Mouse (Mus musculus) kidney, postnatal 25 days (tissue): ENCODE results near the gene Gm10272.
"Not testable (repeated sequence)": the region's sequence is repeated elsewhere in the genome, so short reads cannot be mapped to it uniquely, and the experiment has no call there.

Experiments used
- DNase-seq, 2 experiments: peaks; one replicate each; pipeline ENCODE4 v3.0.0; 2021; ENCODE audit warnings: mixed read lengths in 2 of 2

The Gm10272 gene

DNA sequence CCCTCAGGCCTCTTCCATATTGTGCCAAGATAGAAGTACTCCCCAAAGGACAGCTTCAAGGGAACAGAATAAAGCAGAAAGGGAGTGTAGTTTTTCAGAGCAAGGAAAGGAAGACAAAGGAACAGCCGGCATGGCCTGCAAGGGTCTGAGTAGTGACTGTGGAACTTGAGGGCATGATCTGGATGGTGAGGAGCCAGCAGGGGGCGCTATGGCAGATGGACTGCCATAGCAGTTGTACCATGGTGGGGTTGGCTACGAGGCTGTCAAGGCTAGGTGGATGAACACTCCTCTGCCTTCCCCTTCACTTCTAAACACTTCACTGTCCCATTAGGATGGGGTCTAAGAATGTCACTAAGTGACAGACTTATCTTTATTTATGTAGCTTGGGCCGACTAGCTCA, 22.8 kb downstream of the Gm10272 start:
- peak in 1 of 2 experiments; percentile 5 for DNase-seq

DNA sequence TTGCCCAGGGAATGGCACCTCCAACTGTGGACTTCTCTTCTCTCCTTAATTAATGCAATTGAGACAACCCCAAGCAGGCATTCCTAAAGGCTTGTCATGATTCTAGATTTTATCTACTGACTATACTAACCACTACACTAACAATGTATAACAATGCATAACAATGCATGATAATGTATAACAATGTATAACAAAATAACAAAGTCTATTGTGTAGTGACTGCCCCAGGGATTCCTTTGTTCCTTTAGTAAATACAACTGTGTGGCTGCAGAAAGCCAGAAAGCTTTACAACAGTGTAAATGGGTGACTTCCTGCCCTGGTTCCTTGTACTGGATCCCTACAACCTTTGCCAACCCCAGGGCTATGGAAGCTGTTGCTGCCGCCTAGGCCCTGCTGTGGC, 29.5 kb downstream of the Gm10272 start:
- DNase-seq = no peak

DNA sequence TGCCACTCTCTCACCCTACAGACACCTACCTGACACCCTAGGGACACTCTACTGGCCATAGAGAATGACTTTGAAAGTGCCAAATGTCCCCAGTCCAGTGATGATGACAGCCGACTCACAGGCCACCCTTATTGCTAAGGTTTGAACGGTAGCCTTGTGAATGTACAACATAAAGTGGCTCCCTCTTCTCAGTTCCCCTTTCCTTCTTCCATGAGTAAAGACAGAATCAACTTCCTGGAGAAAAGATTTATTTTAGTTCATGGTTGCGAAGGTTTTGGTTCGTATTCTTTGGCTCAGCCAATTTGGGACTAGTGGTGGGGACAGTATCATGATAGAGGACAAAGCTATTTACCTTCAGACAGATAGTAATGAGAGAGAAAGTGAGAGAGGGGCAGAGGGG, 32.5 kb downstream of the Gm10272 start:
- no peak for DNase-seq

DNA sequence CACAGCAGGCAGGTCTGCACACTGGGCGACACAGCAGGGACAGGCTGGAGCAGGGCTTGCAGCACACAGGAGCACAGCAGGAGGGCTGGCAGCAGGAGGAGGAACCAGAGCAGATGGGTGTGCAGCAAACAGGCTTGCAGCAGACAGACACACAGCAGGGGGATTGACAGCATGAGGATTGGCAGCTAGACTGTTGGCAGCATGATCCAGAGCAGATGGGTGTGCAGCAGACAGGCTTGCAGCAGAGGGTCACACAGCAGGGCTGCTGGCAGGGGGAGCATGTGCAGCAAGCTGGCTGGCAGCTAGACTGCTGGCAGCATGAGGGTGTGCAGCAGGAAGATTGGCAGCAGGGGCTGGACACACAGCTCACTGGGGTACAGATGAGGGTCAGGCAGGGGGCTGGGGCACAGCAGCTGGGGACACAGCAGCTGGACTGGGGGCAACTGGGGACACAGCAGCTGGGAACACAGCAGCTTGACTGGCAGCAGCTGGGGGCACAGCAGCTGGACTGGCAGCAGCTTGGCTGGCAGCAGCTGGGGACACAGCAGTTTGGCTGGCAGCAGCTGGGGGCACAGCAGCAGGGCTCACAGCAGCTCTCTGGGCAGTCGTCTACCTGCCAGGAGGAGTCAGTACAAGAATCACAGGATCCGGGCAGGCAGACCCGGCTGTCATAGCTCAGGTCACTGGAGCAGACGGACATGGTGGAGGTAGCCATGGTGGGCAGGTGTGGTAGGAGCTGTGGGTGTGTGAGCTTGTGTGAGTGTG, 35.7 kb downstream of the Gm10272 start, which contains the start of gene Gm18596:
TSS of gene Gm18596 (minus strand) at position 715 of the 765 bp plus-strand sequence.
- DNase-seq = not testable (repeated sequence)

DNA sequence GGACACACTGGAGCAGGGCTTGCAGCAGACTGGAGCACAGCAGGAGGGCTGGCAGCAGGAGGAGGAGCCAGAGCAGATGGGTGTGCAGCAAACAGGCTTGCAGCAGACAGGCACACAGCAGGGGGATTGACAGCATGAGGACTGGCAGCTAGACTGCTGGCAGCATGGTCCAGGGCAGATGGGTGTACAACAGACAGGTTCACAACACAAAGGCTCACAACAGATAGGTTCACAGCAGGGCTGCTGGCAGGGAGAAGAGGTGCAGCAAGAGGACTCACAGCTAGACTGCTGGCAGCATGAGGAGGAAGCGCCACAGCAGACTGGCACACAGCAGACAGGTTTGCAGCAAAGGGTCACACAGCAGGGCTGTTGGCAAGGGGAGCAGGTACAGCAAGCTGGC, 44.3 kb downstream of the Gm10272 start:
- not testable (repeated sequence) for DNase-seq

DNA sequence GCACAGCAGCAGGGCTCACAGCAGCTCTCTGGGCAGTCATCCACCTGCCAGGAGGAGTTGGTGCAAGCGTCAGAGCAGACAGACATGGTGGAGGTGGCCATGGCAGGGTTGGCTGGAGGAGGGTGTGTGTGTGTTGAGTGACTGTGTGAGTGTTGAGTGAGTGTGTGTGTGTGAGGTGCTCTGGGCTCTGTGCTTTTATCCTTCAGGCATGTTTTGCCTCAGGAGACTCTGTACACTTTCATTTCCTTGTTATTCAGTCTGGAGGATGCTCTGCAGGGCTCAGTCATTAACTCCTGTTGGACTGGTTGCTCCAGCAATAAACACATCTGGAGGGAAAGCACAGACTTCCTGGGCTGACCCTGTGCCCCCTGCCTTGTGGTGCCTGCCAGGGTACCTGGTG, 44.8 kb downstream of the Gm10272 start, which contains the start of gene Gm9736:
TSS of gene Gm9736 (minus strand) at position 101 of the 400 bp plus-strand sequence.
- not testable (repeated sequence) for DNase-seq

DNA sequence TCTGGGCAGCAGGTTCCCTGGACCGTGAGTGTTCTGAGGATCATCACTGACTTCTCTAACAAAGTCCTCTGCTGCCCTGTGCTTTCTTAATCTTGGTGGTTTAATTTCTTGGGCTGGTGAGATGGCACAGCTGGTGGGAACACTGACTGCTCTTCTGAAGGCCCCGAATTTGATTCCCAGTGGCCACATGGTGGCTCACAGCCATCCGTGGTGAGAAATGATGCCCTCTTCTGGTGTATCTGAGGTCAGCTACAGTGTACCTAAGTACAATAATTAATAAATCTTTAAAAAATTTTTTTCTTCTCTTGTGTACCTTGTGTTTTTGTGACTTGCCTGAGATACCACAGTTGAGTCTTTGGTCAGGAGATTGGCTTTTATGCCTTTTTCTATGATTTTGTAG, 45.9 kb downstream of the Gm10272 start:
- not testable (repeated sequence) for DNase-seq

DNA sequence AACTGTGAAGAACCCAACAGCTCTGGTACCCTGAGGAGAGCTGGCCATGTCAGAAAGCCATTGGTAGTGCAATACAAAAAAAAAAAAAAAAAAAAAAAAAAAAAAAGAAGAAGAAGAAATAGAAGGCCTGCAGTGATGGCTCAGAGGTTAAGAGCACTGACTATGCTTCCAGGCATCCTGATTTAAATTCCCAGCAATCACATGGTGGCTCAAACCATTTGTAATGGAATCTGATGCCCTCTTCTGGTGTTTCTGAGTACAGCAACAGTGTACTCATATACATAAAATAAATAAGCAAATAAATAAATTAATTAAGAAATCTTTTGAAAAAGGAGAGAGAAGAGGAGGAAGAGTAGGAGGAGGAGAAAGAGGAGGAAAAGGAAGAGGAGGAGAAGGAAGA, 47.0 kb downstream of the Gm10272 start:
- DNase-seq = no peak
